Mouse (Mus musculus) MEL (cell line): ENCODE measurements around the gene Fam166a. TPM values are rescaled to one million over a fixed set of nuclear protein-coding genes. Genes with fewer than 3 reads are reported as not detected.
A peak's percentile ranks its signal among the peaks of the same experiment; 100 is the strongest.

ENCODE experiments used
- DNase-seq: peaks from one replicate; pipeline ENCODE4 v3.0.0; 2011; ENCODE audit warnings: low read depth, low spot score
- H3K27ac ChIP-seq: 2 replicates; pipeline ENCODE4 v1.5.1; 2012; ENCODE audit warnings: low read depth, mild to moderate bottlenecking, control low read depth, low read length, moderate library complexity; ENCODE audit not compliant: control insufficient read depth
- H3K27me3 ChIP-seq, 2 experiments: fragments of 150-350 bp in 1 of 2; sonication (generic) in 1 of 2; 2 replicates each; pipeline ENCODE4 v1.6.1; 2012; ENCODE audit warnings: low read length in 2 of 2, mild to moderate bottlenecking in 2 of 2, improper control_type of control experiment in 1 of 2, moderate library complexity in 1 of 2; ENCODE audit not compliant: insufficient read depth in 2 of 2, control insufficient read depth in 1 of 2
- H3K36me3 ChIP-seq, 2 experiments: 2 replicates each; pipeline ENCODE4 v1.6.1; 2012 to 2014; ENCODE audit warnings: low read length in 2 of 2, improper control_type of control experiment in 1 of 2, inconsistent platforms in 1 of 2, mild to moderate bottlenecking in 1 of 2; ENCODE audit not compliant: insufficient read depth in 2 of 2, control insufficient read depth in 1 of 2
- H3K4me1 ChIP-seq, 2 experiments: fragments of 150-350 bp in 1 of 2; sonication (generic) in 1 of 2; 2 replicates each; pipeline ENCODE4 v1.6.1; 2012; ENCODE audit warnings: low read length in 2 of 2, improper control_type of control experiment in 1 of 2, mild to moderate bottlenecking in 1 of 2; ENCODE audit not compliant: insufficient read depth in 2 of 2, control insufficient read depth in 1 of 2
- H3K4me3 ChIP-seq, 2 experiments: fragments of 150-350 bp in 1 of 2; sonication (generic) in 1 of 2; 2 replicates each; pipeline ENCODE4 v1.5.1; 2012; ENCODE audit warnings: low read depth in 2 of 2, low read length in 2 of 2, mild to moderate bottlenecking in 2 of 2, moderate library complexity in 2 of 2, control low read depth in 1 of 2, improper control_type of control experiment in 1 of 2; ENCODE audit not compliant: control insufficient read depth in 1 of 2, insufficient read depth in 1 of 2
- H3K79me2 ChIP-seq: 2 replicates; pipeline ENCODE4 v1.6.1; 2012; ENCODE audit warnings: mild to moderate bottlenecking, low read length, moderate library complexity; ENCODE audit not compliant: control insufficient read depth, poor library complexity, insufficient read depth
- H3K9ac ChIP-seq: 2 replicates; pipeline ENCODE4 v1.6.1; 2012; ENCODE audit warnings: low read depth, mild to moderate bottlenecking, control low read depth, low read length, moderate library complexity; ENCODE audit not compliant: control insufficient read depth, poor library complexity, severe bottlenecking
- H3K9me3 ChIP-seq: fragments of 150-350 bp; sonication (generic); replicated peaks from 2 replicates; pipeline ENCODE4 v1.6.1; 2012; ENCODE audit warnings: mild to moderate bottlenecking, low read length, improper control_type of control experiment, moderate library complexity; ENCODE audit not compliant: insufficient read depth
- BHLHE40 ChIP-seq: IDR thresholded peaks from 2 replicates; pipeline ENCODE4 v1.6.1; 2012; ENCODE audit warnings: low read depth, mild to moderate bottlenecking, inconsistent platforms, low read length, improper control_type of control experiment, borderline replicate concordance
- CHD1 ChIP-seq: IDR thresholded peaks from 2 replicates; pipeline ENCODE4 v1.6.1; 2012; ENCODE audit warnings: low read depth, mild to moderate bottlenecking, inconsistent platforms, low read length, improper control_type of control experiment
- CHD2 ChIP-seq: IDR thresholded peaks from 2 replicates; pipeline ENCODE4 v1.6.1; 2011; ENCODE audit warnings: low read length, improper control_type of control experiment
- CTCF ChIP-seq, 3 experiments: IDR thresholded peaks in 2 of 3; conservative IDR thresholded peaks in 1 of 3; 2 replicates each; pipeline ENCODE4 v1.5.1; 2011 to 2012; ENCODE audit warnings: low read length in 3 of 3, low read depth in 2 of 3, mild to moderate bottlenecking in 2 of 3, improper control_type of control experiment in 1 of 3, inconsistent platforms in 1 of 3, mixed read lengths in 1 of 3, moderate library complexity in 1 of 3; ENCODE audit not compliant: control insufficient read depth in 1 of 3, insufficient read depth in 1 of 3, poor library complexity in 1 of 3, severe bottlenecking in 1 of 3
- EP300 ChIP-seq, 2 experiments: IDR thresholded peaks; 2 replicates each; pipeline ENCODE4 v1.6.1; 2011; ENCODE audit warnings: improper control_type of control experiment in 2 of 2, low read length in 2 of 2, low read depth in 1 of 2, mild to moderate bottlenecking in 1 of 2
- GABPA ChIP-seq: IDR thresholded peaks from 2 replicates; pipeline ENCODE4 v1.6.1; 2012; ENCODE audit warnings: low read depth, mild to moderate bottlenecking, inconsistent platforms, low read length, improper control_type of control experiment, moderate library complexity
- KAT2A ChIP-seq: conservative IDR thresholded peaks from 2 replicates; pipeline ENCODE4 v1.6.1; 2012; ENCODE audit warnings: low read depth, low read length, improper control_type of control experiment, inconsistent platforms
- MAFK ChIP-seq: IDR thresholded peaks from 2 replicates; pipeline ENCODE4 v1.6.1; 2011; ENCODE audit warnings: low read depth, mild to moderate bottlenecking, low read length, improper control_type of control experiment, borderline replicate concordance
- MXI1 ChIP-seq: IDR thresholded peaks from 2 replicates; pipeline ENCODE4 v1.6.1; 2011; ENCODE audit warnings: mild to moderate bottlenecking, low read depth, low read length, improper control_type of control experiment
- MYC ChIP-seq: IDR thresholded peaks from 2 replicates; pipeline ENCODE4 v1.6.1; 2011; ENCODE audit warnings: low read depth, mild to moderate bottlenecking, low read length, improper control_type of control experiment, moderate library complexity
- NELFE ChIP-seq: IDR thresholded peaks from 2 replicates; pipeline ENCODE4 v1.6.1; 2011; ENCODE audit warnings: low read depth, low read length, improper control_type of control experiment
- POLR2A ChIP-seq, 2 experiments: IDR thresholded peaks; 2 replicates each; pipeline ENCODE4 v1.6.1; 2011 to 2012; ENCODE audit warnings: low read length in 2 of 2, mild to moderate bottlenecking in 2 of 2, control low read depth in 1 of 2, improper control_type of control experiment in 1 of 2, low read depth in 1 of 2, moderate library complexity in 1 of 2; ENCODE audit not compliant: control insufficient read depth in 1 of 2, insufficient read depth in 1 of 2, poor library complexity in 1 of 2
- POLR2AphosphoS2 ChIP-seq: IDR thresholded peaks from 2 replicates; pipeline ENCODE4 v1.6.1; 2011; ENCODE audit warnings: low read length, improper control_type of control experiment
- POLR2AphosphoS5 ChIP-seq: IDR thresholded peaks from 2 replicates; pipeline ENCODE4 v1.6.1; 2012; ENCODE audit warnings: low read depth, borderline replicate concordance, mild to moderate bottlenecking, inconsistent platforms, low read length, moderate library complexity, mixed read lengths
- RAD21 ChIP-seq: IDR thresholded peaks from 2 replicates; pipeline ENCODE4 v1.6.1; 2011; ENCODE audit warnings: mild to moderate bottlenecking, low read depth, low read length, improper control_type of control experiment
- SIN3A ChIP-seq: IDR thresholded peaks from 2 replicates; pipeline ENCODE4 v1.6.1; 2012; ENCODE audit warnings: low read length, improper control_type of control experiment, inconsistent platforms
- TAL1 ChIP-seq: IDR thresholded peaks from 2 replicates; pipeline ENCODE4 v1.6.1; 2012; ENCODE audit warnings: mild to moderate bottlenecking, inconsistent platforms, low read length, moderate library complexity, mixed read lengths
- TBP ChIP-seq: IDR thresholded peaks from 2 replicates; pipeline ENCODE4 v1.8.0; 2011; ENCODE audit warnings: low read depth, low read length, improper control_type of control experiment
- TCF12 ChIP-seq: IDR thresholded peaks from 2 replicates; pipeline ENCODE4 v1.6.1; 2014; ENCODE audit warnings: low read depth, mild to moderate bottlenecking, inconsistent platforms, low read length, improper control_type of control experiment, moderate library complexity
- ZC3H11A ChIP-seq: IDR thresholded peaks from 2 replicates; pipeline ENCODE4 v1.6.1; 2012; ENCODE audit warnings: low read depth, mild to moderate bottlenecking, inconsistent platforms, low read length, improper control_type of control experiment
- ZNF384 ChIP-seq: IDR thresholded peaks from 2 replicates; pipeline ENCODE4 v1.6.1; 2012; ENCODE audit warnings: low read depth, mild to moderate bottlenecking, inconsistent platforms, low read length, improper control_type of control experiment
- polyA plus RNA-seq, 2 experiments: library from polyadenylated mRNA; stranded (reverse) in 1 of 2; unstranded in 1 of 2; fragments of >175 nt in 1 of 2; fragments of >200 nt in 1 of 2; gene quantifications; 2 replicates each; pipeline versions ENCODE4 v1.2.1 to v1.2.4; 2012; ENCODE audit warnings: low replicate concordance in 2 of 2, low read depth in 1 of 2; ENCODE audit not compliant: insufficient read length in 2 of 2, insufficient read depth in 1 of 2, missing spikeins in 1 of 2
- total RNA-seq: library from RNA; depleted of rRNA; stranded (reverse); fragments of 300-350 nt; gene quantifications from 2 replicates; pipeline ENCODE4 v1.2.3, GENCODE M21; 2012

Gene Fam166a
- total and polyA plus RNA-seq, 3 experiments, result 1.1 to 15.6 TPM; not detected in 1

DNA sequence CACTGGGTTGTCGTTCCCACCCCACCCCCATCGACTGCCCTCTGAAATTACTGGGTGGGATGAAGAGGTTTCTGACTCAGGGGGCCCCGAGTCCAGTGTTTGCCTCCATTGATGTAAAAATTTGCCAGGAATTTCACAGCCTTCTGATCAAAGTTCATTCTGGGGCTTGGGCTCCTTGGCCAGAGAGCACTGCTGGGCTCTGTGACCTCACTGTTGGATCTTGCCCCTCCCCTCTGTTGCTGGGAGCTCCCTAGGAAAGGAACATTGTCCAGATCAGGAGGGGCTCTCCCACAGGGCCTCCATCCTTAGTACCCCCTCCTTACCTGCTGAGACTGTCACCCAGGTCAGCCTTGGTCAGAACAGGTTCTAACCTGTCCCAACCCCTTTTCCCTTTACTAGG lies 4.1 kb upstream of the Fam166a start, which contains the start of gene Stpg3:
TSS of gene Stpg3 (minus strand) at position 194 of the 400 bp plus-strand sequence.
- H3K27me3 ChIP-seq, result no peaks in the 10 kb centered on the region
- H3K9me3 ChIP-seq, result no peaks in the 10 kb centered on the region
- TF ChIP-seq MAFK, result no peak
- no peak for TF ChIP-seq ZNF384
- TF ChIP-seq ZC3H11A, result no peak
- no peak for TF ChIP-seq MXI1
- no peak for TF ChIP-seq TBP
- no peak for TF ChIP-seq CHD1
- TF ChIP-seq NELFE, result no peak
- H3K9ac ChIP-seq, result no peak within 1 kb of the TSS
- H3K4me1 ChIP-seq, result peaks cover 6 to 15% of the 10 kb centered on the region in 2 experiments
- H3K79me2 ChIP-seq, result peaks cover 17% of the 10 kb centered on the region
- H3K27ac ChIP-seq, result no peak within 1 kb of the TSS
- H3K4me3 ChIP-seq, result no peak within 1 kb of the TSS
- H3K36me3 ChIP-seq, result peaks cover 0 to 11% of the 10 kb centered on the region in 2 experiments; a peak in 2 of 4 replicates
- no peak for DNase-seq

- no peak overlapping the region for H3K27ac ChIP-seq
- H3K36me3 ChIP-seq, result peaks cover 0 to 3% of the 10 kb centered on the region in 2 experiments; a peak in 1 of 4 replicates
- H3K4me3 ChIP-seq, result no peak overlapping the region
- no peaks in the 10 kb centered on the region; the same call in 1 of the 2 replicates for H3K79me2 ChIP-seq
- no peaks in the 10 kb centered on the region for H3K9me3 ChIP-seq
- no peak for DNase-seq
- H3K4me1 ChIP-seq, result no peaks in the 10 kb centered on the region
- no peaks in the 10 kb centered on the region for H3K27me3 ChIP-seq
- TF ChIP-seq NELFE, result no peak
- TF ChIP-seq GABPA, result no peak
- no peak for TF ChIP-seq EP300 (IDR thresholded peaks at IDR 0.05; ENCODE audit: low read depth in 1 of 2, low read length in 2 of 2)
- TF ChIP-seq ZC3H11A, result no peak
- no peak for TF ChIP-seq BHLHE40
- no peak for TF ChIP-seq CTCF (IDR thresholded peaks at IDR 0.05 in 2 of 3, conservative IDR thresholded peaks at IDR 0.05 in 1 of 3; ENCODE audit: control insufficient read depth in 1 of 3, insufficient read depth in 1 of 3, low read depth in 2 of 3, low read length in 3 of 3, poor library complexity in 1 of 3, severe bottlenecking in 1 of 3)
- no peak for TF ChIP-seq KAT2A
- no peak for TF ChIP-seq RAD21
- TF ChIP-seq TAL1, result no peak
- no peak for TF ChIP-seq ZNF384
- TF ChIP-seq, all 39 proteins: peak for 0
- no peak overlapping the region for H3K9ac ChIP-seq
These were observed 879 bp upstream of the Fam166a start for GRCm38 (mm10) chr2:25217666-25218065.

- H3K79me2 ChIP-seq, result peaks cover 17% of the 10 kb centered on the region
- peak; percentile 66 for DNase-seq
- no peak overlapping the region for H3K4me3 ChIP-seq
- 0 out of 2 replicates have a peak, but pooled peaks have one; percentile 27 for TF ChIP-seq MYC
- 0 out of 2 replicates have a peak, but pooled peaks have one; percentile 11 for TF ChIP-seq SIN3A
- TF ChIP-seq CHD2, result peak; percentile 21; the same call in 1 of the 2 replicates
- peak; percentile 89 for TF ChIP-seq POLR2AphosphoS5
- TF ChIP-seq TCF12, result no peak
- TF ChIP-seq POLR2A (IDR thresholded peaks at IDR 0.05; ENCODE audit: control insufficient read depth in 1 of 2, insufficient read depth in 1 of 2, low read depth in 1 of 2, low read length in 2 of 2, poor library complexity in 1 of 2), result peak; percentile 61 to 77; a peak in 3 of 4 replicates
- no peak; the same call in 1 of the 2 replicates for TF ChIP-seq TBP
- peak; percentile 95 for TF ChIP-seq POLR2AphosphoS2
- H3K27ac ChIP-seq, result no peak overlapping the region
- H3K9ac ChIP-seq, result no peak overlapping the region
- H3K27me3 ChIP-seq, result no peaks in the 10 kb centered on the region
- no peaks in the 10 kb centered on the region for H3K9me3 ChIP-seq
- peaks cover 6 to 9% of the 10 kb centered on the region in 2 experiments for H3K36me3 ChIP-seq
- peaks cover 4 to 8% of the 10 kb centered on the region in 2 experiments; a peak in 3 of 4 replicates for H3K4me1 ChIP-seq
These were observed 2.8 kb downstream of the Fam166a start for GRCm38 (mm10) chr2:25221331-25221772.
